Mouse (Mus musculus) frontal cortex, postnatal 25 days (tissue): ENCODE measurements around the gene Wbp4.
A peak's percentile ranks its signal among the peaks of the same experiment; 100 is the strongest.
"Not testable (repeated sequence)": the region's sequence is repeated elsewhere in the genome, so short reads cannot be mapped to it uniquely, and the experiment has no call there.

Experiments
- DNase-seq, 2 experiments: peaks; one replicate each; pipeline ENCODE4 v3.0.0; 2022; ENCODE audit warnings: low spot score in 2 of 2

Gene Wbp4

DNA sequence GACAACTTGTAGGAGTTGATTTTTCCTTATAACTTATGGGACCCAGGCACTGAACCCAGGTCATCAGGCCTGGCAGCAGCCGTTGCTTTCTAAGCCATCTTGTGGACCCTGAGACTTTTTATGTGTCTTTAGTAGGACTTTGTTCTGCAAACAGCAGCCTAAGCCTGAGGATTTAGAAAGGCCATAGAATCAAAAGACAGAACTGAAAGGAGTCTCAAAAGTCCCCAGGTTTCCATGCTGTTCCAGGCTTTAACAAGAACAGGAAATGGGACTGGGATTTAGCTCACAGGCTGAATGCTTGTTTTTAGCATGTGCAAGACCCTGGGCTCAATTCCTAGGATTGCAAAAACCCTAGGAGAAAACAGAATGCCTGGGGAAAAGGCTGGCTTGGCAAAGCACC is 26.5 kb upstream of the Wbp4 start:
- DNase-seq = no peak

GRCm38 (mm10) chr14:79506207-79506606 is 24.9 kb upstream of the Wbp4 start:
- no peak for DNase-seq

DNA sequence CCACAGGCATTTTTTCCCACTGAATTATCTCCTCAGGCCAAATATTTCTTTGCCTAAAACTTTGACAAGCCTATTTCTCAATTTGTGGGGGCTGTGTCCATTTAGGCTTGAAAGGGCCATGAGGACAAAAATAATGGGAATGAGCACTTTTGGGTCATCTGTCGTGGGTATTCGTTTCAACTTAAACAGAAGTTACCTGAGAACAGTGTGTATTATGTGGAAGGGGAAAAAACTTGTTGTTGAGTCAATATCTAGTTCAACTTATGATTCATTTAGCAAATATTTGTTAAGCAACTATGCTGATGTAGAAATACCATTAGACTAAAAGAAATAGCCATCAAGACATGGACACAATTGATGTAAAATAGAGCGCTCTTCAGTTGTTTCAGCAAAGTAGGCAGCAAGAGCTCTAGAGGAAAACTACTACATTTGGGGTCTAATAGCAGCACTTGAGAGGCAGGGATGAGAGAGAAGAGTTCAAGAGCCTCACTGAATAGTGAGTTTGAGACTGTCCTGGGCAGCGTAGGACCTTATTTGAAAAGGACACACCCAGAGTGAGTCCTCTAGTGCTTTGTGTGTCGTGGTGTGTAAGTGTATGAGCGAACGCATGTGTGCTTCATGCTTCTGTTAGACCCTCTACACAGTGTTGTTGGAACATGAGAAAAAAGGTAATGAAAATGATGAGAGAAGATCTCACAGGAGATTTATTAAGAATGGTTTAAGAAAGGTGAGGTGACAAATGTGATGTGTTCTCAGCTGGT is 23.1 kb upstream of the Wbp4 start:
- DNase-seq = no peak

DNA sequence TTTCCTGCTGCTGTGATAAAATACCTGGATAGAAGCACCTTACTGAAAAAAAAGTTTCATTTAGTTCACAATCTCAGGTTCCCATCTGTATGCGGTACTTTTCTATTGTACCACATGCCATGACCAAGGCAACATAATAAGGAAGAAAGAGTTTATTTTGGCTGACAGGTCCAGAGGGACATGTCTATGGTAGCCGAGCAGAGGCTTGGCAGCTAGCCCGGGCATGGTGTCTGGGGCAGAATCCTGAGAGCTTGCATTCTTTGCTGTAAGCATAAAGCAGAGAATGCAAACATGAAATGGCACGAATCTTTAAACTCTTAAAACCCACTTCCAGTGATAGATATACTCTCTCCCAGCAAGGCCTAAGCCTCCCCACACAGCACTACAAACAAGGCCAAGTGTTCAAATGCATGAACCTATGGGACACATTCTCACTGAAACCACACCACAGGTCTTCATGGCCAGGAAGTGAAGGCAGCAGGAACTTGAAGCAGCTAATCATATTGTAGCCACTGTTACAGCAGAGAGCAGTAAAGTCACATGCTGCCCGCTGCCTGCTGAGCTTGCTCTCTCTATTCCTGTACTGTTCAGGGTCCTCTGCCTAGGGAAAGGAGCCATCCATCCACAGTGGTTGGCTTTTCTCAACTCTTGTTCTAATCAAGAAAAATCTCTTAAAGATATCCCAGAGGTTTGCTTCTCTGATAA is 22.2 kb upstream of the Wbp4 start:
- no peak for DNase-seq

- DNase-seq = no peak
Observed at GRCm38 (mm10) chr14:79500756-79501155, 19.4 kb upstream of the Wbp4 start.

DNA sequence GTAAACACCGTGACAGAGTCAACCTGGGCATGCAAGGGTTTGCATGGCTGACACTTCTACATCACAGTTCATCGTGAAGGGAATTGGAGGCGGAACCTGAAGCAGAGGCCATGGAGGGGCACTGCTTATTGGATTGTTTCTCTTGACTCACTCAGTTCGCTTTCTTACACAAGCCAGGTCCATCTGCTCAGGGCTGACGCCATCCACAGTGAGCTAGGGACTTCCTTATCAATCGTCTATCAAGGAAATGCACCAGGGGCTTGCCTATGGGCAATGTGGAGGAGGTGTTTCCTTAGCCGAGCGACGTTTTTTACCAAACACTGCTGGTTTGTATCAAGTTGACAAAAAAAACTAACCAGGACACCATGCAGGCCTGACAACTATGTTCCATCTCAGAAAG is 18.0 kb upstream of the Wbp4 start:
- DNase-seq = no peak

DNA sequence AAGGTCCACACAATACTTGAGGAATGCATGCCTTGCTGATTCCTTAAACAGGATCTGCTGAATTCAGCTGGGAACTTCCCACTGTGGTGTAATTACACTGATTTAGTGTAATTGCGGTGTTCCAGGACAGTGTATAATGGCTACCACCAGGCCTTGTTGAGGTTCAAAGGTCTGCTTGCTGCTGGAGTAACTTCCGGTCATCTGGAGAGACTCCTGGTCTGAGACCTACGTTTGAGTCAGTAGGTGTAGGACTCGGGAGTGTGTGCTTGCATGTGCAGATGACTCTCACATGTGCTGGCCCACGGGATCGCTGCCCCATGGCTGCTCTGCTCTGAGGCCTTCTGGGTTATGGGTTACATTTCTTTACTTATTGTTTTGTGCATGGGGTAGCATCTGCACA is 13.0 kb upstream of the Wbp4 start:
- DNase-seq = no peak

DNA sequence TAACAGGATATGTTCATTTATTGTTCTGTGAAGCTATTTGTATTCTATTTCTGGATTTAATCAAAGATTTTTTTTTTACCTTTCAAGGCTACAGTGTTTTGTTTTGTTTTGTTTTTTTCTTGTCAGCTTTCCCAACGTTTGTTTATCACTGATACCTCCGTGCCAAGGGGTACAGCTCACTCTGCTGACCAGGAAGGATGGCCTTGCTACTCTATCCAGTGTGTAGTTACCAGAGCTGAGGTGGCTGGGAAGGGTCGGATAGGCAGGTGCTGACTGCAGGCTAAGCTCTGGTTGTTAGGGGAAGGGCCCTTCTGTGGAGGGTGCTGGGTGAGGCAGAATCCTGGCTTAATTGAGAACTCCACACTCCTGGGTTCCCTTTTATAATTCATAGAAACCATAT is 8.9 kb upstream of the Wbp4 start:
- no peak for DNase-seq

GRCm38 (mm10) chr14:79489150-79489549 is 7.8 kb upstream of the Wbp4 start:
- no peak for DNase-seq

DNA sequence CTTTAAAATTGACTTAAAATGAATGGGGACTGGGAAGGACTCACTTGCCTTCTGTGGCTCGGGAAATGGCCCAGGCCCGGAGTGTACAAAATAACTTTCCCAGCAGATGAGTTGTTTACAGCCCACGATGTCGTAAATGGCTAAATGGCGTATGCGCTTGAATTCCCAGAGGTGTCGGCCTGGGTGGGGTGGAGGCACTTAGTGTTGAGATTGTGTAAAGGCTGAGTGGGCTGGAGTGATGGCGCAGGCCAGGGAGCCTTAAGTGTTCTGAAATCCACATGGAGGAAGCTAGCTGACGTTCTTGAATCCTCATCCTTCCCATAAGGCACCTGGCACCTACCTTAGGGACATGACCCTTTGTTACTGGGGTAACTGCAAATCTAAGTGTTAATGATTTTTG is 7.2 kb upstream of the Wbp4 start:
- DNase-seq = no peak

DNA sequence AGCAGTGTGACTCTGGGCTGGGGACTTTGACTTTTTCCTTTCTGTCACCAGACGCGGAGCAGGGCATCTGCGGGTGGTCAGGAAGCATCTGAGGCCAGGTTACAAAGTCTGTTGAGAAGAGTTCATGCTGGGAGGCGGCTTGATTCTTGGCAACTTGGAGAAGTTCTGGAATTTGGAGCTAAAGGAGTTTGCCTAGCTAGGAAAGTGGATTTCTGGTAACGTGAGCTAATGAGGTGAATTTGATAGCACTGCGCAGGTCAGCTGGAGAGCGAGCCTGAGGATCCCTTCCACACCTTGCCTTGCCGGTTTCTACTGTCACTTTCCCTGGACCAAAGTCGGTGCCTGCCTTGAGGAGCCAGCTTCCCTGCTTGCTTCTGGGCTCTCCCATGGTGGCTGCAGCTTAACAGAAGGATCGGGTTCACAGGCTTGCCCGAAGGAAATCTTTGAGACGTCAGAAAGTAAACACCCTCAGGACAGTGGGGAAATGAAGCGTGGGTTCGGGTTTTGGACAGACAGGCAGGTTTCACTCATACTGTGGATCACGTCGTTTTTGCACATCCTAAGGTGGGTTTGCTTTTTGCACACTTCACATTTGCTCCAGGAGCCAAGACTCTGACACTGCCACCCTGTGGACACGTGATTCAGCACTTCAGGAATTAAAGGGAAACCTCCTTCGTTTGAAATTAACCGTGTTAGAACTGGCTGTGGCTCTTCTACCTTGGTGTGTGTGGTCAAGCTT is 5.8 kb upstream of the Wbp4 start:
- no peak for DNase-seq

DNA sequence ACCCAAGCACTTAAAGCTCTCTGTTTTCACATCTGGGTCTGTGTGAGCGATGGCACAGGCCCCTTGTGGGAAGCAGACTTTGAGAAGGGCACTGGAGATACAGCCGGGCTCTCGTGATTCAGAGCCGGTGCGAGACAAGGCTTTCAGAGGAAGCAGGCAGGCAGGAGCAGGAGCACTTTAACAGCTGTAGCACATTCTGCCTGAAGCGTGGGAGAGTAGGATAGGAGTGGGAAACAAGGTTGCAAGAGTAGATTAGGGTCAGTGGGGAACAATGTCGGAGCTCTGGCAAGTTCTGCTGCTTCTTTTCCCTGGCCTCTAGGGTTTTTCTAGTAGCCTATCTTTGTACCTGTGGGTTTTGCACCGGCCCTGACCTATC is 5.3 kb upstream of the Wbp4 start:
- no peak for DNase-seq

- DNase-seq = no peak
Observed at GRCm38 (mm10) chr14:79483611-79484120, 2.3 kb upstream of the Wbp4 start.

DNA sequence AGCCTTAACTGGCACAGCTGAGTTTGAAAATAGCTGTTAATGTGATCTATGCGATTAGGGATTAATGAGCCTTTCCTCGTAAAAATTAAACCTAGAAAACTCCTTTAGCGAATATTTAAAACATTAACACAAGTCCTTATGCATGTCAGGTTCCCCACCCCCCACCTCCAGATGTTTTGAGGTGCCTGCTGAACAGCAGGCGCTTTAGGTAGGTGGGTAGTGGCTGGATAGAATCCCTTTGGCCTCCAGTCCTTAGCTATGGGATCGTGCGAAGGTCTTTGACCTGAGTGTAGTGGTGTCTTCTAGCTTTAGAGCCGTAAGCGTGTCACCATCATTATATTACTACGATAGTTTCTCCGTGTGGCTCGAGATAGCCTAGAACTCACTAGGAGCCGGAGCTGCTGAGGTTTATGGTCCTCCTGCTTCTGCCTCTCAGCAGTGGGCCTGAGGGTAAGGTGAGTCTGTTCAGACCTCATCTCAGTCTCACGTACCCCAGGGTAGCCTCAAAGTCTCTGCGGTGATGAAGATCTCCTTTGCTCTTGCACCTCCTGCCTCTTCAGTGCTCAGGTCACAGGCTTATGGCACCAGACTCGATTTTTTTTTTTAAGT is 1.5 kb upstream of the Wbp4 start:
- DNase-seq = no peak

GRCm38 (mm10) chr14:79482251-79482661 is 936 bp upstream of the Wbp4 start:
- DNase-seq = no peak

- DNase-seq = peak; percentile 95 to 97
Observed at GRCm38 (mm10) chr14:79480624-79481338, 539 bp downstream of the Wbp4 start, which contains the start of gene Elf1. Elf1 (plus strand) TSS chr14:79481194.

DNA sequence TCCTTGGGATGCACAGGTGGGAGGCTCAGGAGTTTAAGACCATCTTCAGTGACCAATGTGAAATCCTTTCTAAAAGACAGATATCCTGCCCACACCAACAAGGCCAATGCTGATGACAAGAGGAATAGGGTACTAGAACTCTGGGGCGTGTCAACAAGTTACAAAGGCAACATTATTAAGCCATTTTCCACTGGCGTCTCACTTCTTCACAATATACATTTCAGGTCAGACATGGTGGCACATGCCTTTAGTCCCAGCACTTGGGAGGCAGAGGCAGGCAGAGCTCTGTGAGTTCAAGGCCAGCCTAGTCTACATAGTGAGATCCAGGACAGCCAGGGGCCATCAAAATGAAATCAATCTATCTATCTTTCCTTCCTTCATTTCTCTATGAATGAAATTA is 7.9 kb downstream of the Wbp4 start:
- DNase-seq = no peak

GRCm38 (mm10) chr14:79467621-79468020 is 13.7 kb downstream of the Wbp4 start:
- DNase-seq = peak in 1 of 2 experiments; percentile 48

DNA sequence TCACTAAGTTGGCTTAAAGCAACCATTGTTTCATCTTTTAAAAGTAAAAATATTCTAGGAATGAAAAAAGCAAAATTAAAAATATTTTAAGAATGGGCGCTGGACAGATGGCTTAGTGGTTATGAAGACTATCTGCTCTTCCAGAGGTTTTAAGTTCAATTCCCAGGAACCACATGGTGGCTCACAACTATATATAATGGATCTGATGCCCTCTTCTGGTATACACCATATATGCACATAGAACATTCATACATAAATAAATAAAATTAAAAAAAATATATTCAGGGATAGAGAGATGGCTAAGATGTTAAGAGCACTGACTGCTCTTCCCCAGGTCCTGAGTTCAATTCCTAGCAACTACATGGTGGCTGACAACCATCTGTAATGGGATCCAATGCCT is 15.7 kb downstream of the Wbp4 start:
- no peak for DNase-seq

DNA sequence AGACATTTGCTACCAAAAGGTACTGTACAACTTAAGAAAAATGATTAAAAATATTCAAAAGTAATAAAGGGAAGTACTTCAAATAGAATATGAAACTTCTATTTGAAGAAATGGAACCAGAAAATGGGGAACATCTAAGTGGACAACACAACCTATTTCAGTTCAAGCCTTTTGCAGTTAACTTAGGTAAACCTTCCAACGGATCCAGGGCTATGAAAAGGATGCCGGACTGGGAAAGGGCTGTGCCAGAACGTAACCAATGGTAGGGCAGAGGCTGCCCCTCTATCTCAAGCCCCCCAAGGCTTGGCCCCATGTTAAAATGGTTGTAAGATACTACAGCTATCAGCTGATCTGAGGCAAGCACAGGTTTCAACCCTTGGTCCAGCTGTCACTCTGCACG is 20.3 kb downstream of the Wbp4 start:
- no peak for DNase-seq

- DNase-seq = no peak
Observed at GRCm38 (mm10) chr14:79460401-79460800, 20.9 kb downstream of the Wbp4 start.

DNA sequence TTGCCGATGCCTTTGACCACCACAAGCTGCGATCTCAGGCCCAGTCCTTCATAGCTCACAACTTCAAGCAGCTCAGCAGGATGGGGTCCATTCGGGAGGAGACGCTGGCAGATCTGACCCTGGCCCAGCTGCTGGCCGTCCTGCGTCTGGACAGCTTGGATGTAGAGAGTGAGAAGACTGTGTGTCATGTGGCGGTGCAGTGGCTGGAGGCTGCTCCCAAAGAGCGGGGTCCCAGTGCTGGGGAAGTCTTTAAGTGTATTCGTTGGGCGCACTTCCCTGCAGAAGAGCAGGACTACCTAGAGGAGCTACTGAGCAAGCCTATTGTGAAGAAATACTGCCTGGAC is 28.8 kb downstream of the Wbp4 start:
- not testable (repeated sequence) for DNase-seq
